9 mouse cellular contexts compared by ENCODE assay signal in the genomic region with DNA sequence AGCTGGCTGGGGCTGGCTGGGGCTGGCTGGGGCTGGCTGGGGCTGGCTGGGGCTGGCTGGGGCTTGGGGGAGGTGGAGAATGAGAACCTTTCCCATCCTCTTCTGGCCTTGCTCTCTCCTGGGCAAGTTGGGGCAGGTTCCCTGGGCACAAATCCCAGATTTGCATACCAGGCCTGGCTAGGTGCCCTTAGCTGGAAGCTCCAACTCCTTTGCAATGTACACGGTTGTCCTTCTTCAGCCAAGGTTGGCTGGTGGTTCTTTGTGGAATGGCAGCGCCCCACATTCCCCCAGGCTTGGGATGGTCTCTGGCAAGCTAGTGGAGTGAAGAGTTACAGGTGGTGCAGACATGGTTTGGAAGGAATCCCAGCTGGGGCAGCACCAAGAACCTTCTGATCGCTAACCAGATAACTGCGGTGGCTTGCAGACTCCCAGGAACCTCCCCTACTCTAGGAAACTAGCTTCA.
A peak's percentile ranks its signal among the peaks of the same experiment; 100 is the strongest.
DNase-seq lines count a peak whose midpoint lies in the region; ATAC-seq lines count a peak whose summit lies in the region.
"Had no signal": no experiment of that assay in that cellular context is flagged by ENCODE, and none has a peak within 500 bp of the region (broad histone marks: within the 10 kb centered on the region; RNA-seq: fewer than 3 reads in every experiment).

No protein-coding gene starts in this region.

- ATAC-seq in neural tube, embryonic 15.5 days (ENCODE audit: low FRiP score) = no peak

- no peaks in the 10 kb centered on the region for H3K36me3 ChIP-seq in heart, embryonic 10.5 days
- no peaks in the 10 kb centered on the region for H3K36me3 ChIP-seq in limb, embryonic 10.5 days
- H3K36me3 ChIP-seq in neural tube, embryonic 15.5 days = no peaks in the 10 kb centered on the region

- H3K27me3 ChIP-seq in heart, embryonic 10.5 days (ENCODE audit: insufficient read depth, poor library complexity, severe bottlenecking) = no peaks in the 10 kb centered on the region
- no peaks in the 10 kb centered on the region for H3K27me3 ChIP-seq in limb, embryonic 10.5 days (ENCODE audit: low read depth, poor library complexity, severe bottlenecking)
- no peaks in the 10 kb centered on the region for H3K27me3 ChIP-seq in neural tube, embryonic 15.5 days (replicated peaks)

- peak; percentile 94 for DNase-seq in heart, adult 11 months
- DNase-seq in heart, embryonic 10.5 days (ENCODE audit: low spot score) = no peak
- DNase-seq in NIH3T3 (ENCODE audit: low read depth) = peak; percentile 94
- DNase-seq in fat pad, adult 2 months (ENCODE audit: extremely low read depth, low read depth, low spot score) = peak; percentile 96
- DNase-seq in limb, embryonic 10.5 days (ENCODE audit: low spot score) = no peak
- DNase-seq in thymus, adult 18-20 months = no peak
- no peak for DNase-seq in embryo, embryonic 9.5 days (ENCODE audit: extremely low spot score)

- H3K4me1 ChIP-seq in heart, embryonic 10.5 days = no peaks in the 10 kb centered on the region
- H3K4me1 ChIP-seq in limb, embryonic 10.5 days = no peaks in the 10 kb centered on the region
- H3K4me1 ChIP-seq in neural tube, embryonic 15.5 days = no peaks in the 10 kb centered on the region

- H3K4me2 ChIP-seq in neural tube, embryonic 15.5 days = no peak overlapping the region

- 65% methylated on average over 4 of the region's 4 CpGs for WGBS in heart, embryonic 10.5 days
- 87% methylated on average over 4 of the region's 4 CpGs for WGBS in limb, embryonic 10.5 days
- 89% methylated on average over 4 of the region's 4 CpGs for WGBS in neural tube, embryonic 15.5 days

- H3K4me3 ChIP-seq in heart, embryonic 10.5 days = no peak overlapping the region
- H3K4me3 ChIP-seq in limb, embryonic 10.5 days = no peak overlapping the region
- H3K4me3 ChIP-seq in neural tube, embryonic 15.5 days (replicated peaks) = no peak overlapping the region
- H3K4me3 ChIP-seq: erythroblast, embryonic 14.5 days had no signal

- no peaks in the 10 kb centered on the region for H3K9me3 ChIP-seq in heart, embryonic 10.5 days
- no peaks in the 10 kb centered on the region for H3K9me3 ChIP-seq in limb, embryonic 10.5 days (replicated peaks)
- H3K9me3 ChIP-seq in neural tube, embryonic 15.5 days (replicated peaks) = no peaks in the 10 kb centered on the region

- no peak overlapping the region for H3K9ac ChIP-seq in neural tube, embryonic 15.5 days (replicated peaks)

- H3K27ac ChIP-seq in heart, embryonic 10.5 days = no peak overlapping the region
- 0 out of 2 replicates have a peak overlapping the region, but pooled peaks have one; percentile 30 for H3K27ac ChIP-seq in limb, embryonic 10.5 days
- no peak overlapping the region for H3K27ac ChIP-seq in neural tube, embryonic 15.5 days (replicated peaks)

Comparison
In these comparisons a context has a peak if more than half of its experiments do, and no peak if none do; other contexts are left out.
1. DNase-seq: peak in heart, adult 11 months (single experiment), NIH3T3 (single experiment) and fat pad, adult 2 months (single experiment); none in heart, embryonic 10.5 days (single experiment), limb, embryonic 10.5 days (single experiment), thymus, adult 18-20 months (0 of 2) and embryo, embryonic 9.5 days (single experiment).